Mouse (Mus musculus): Measurements from ENCODE around the gene Ephb4.

GRCm38 (mm10) chr5:137306439-137307005 is 43.4 kb upstream of the Ephb4 start:
- TF ChIP-seq POLR2A (IDR thresholded peaks at IDR 0.05; ENCODE audit: borderline replicate concordance, control insufficient read depth, low read depth, low read length): no peak
- TF ChIP-seq CTCF (IDR thresholded peaks at IDR 0.05; ENCODE audit: control insufficient read depth, insufficient read depth, low read length): no peak
